In genomic region chr11:6030650-6031049, GRCm38 (mm10) we compare ENCODE assay signal across 7 mouse cellular contexts. TPM values are rescaled to one million over a fixed set of nuclear protein-coding genes. Genes with fewer than 3 reads are reported as not detected.
DNase-seq lines count a peak whose midpoint lies in the region; ATAC-seq lines count a peak whose summit lies in the region.

No protein-coding gene starts in this region.

- H3K9ac ChIP-seq in neural tube, embryonic 15.5 days (replicated peaks): no peak overlapping the region

- ATAC-seq in neural tube, embryonic 15.5 days (ENCODE audit: low FRiP score): peak; percentile 23; the same call in 1 of the 2 replicates

- H3K4me3 ChIP-seq in neural tube, embryonic 15.5 days (replicated peaks): no peak overlapping the region

- H3K27me3 ChIP-seq in neural tube, embryonic 15.5 days (replicated peaks): no peaks in the 10 kb centered on the region

- H3K4me2 ChIP-seq in neural tube, embryonic 15.5 days: no peak overlapping the region

- 0 out of 2 replicates have a peak, but pooled peaks cover 10% of the 10 kb centered on the region for H3K36me3 ChIP-seq in neural tube, embryonic 15.5 days

- H3K4me1 ChIP-seq in neural tube, embryonic 15.5 days: peaks cover 20% of the 10 kb centered on the region

- WGBS in neural tube, embryonic 15.5 days: 82% methylated on average over 6 of the region's 6 CpGs

- DNase-seq in neural tube, embryonic 10.5 days (ENCODE audit: extremely low spot score, low spot score): no peak
- DNase-seq in cerebellum, adult 18-20 months: peak; percentile 96 to 97
- peak; percentile 85 to 87 for DNase-seq in frontal cortex, postnatal 36 days (ENCODE audit: low spot score in 2 of 2)
- peak; percentile 82 to 88 for DNase-seq in layer of hippocampus, postnatal 14 days (ENCODE audit: low spot score in 2 of 2)
- peak; percentile 81 for DNase-seq in telencephalon, adult 2 months (ENCODE audit: low read depth, low spot score)
- no peak for DNase-seq in yolk sac, embryonic 10.5 days (ENCODE audit: low spot score)

- H3K27ac ChIP-seq in neural tube, embryonic 15.5 days (replicated peaks): peak overlapping the region; percentile 71

- H3K9me3 ChIP-seq in neural tube, embryonic 15.5 days (replicated peaks): no peaks in the 10 kb centered on the region

RNA-seq across cellular contexts. Expression of gene Camk2b, which starts 35.5 kb away (rescaled TPM):
- 113 and 140 TPM in 2 replicates for polyA plus RNA-seq in neural tube, embryonic 15.5 days (2015; fragmentation: Nextera tagmentation; extraction: Ambion mirVana)
- total RNA-seq in layer of hippocampus, postnatal 14 days (2021): 1,000 to 10,000 TPM in 1 of 2 experiments, 100 to 1,000 TPM in 1; 997 to 1,016 TPM

Comparison
In these comparisons a context has a peak if more than half of its experiments do, and no peak if none do; other contexts are left out.
1. DNase-seq: peak in cerebellum, adult 18-20 months (2 of 2), frontal cortex, postnatal 36 days (2 of 2), layer of hippocampus, postnatal 14 days (2 of 2) and telencephalon, adult 2 months (single experiment); none in neural tube, embryonic 10.5 days (single experiment) and yolk sac, embryonic 10.5 days (single experiment).